Mouse (Mus musculus): ENCODE measurements around the gene Pom121. TPM values are rescaled to one million over a fixed set of nuclear protein-coding genes. Genes with fewer than 3 reads are reported as not detected.

Pom121 gene
- 28.3 and 43.1 TPM in 2 replicates for polyA plus RNA-seq (2012; rRNA removed)

DNA sequence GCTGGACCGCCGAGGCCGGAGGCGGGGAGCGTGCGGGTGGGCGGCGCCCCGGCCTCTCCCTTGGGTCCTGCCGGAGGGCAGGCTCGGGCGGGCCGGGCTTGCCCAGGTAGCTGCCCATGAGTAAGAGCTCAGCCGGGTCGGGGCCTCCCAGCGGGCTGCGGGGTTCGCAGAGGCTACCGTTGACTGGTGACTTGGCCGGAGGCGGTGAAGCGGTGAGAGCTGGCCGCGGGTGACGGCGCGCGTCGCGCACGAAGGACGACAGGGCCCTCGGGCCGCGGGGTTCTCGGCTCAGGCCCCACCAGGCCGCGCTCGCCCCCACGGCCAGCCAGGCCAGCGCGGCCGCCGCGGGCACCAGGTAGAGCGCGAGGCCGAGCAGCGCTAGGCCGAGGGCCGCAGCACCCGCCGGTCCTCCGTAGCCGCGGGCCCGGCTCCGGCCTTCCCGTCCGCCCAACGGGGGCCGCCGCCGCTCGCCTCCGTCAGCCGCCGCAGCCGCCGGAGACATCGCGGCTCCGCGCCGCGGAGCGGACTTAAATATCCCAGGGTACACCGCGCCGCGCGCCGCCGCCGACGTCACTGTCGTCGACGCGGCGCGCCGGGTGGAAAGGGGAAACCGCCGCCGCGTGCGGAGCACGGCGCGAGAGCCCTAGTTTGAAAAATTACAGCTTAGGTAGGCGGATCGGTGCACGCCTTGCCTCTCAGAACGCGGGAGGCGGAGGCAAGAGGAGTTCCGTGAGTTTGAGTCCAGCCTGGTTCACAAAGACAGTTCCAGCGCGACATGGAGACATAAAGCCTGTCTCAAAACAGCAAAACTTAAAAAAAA is at the start of gene Pom121:
TSS of gene Pom121 (minus strand) at position 543 of the 820 bp plus-strand sequence.

DNA sequence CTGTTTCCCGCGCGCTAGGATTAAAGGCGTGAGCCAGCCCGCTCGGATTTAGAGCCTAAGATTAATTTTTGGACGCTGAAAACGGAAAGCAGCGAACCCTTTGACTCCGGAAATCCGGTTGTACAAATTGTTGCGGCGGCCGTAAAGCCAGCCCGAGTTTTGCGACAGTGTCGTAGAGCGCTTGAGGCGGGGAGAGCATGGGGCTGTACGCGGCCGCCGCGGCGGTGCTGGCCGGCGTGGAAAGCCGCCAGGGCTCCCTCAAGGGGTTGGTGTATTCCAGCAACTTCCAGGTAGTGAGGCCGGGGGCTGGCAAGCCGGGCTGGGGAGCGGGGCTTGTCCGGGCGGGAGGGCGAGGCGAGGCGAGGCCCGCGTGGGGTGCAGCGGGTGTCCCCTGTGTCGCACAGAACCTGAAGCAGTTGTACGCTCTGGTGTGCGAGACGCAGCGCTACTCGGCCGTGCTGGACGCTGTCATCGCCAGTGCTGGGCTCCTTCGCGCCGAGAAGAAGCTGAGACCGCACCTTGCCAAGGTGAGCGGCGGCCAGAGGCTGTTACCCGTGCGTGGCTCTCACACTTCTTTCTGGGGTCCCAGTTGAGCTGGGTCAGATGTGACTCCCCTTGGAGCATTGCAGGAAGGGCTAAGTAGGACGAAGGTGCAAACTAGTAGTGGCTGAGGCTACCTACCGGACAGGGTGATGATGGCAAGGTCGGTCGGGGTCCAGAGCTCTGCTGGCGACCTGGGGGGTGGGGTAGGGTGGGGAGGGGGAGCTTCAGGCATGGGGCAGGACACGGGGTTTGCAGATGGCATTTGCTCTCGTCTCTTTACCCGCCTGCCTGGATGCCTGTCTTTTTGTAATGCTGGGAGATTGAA is 24.3 kb downstream of the Pom121 start, which contains the start of gene Nsun5:
TSS of gene Nsun5 (plus strand) at position 167 of the 868 bp plus-strand sequence.

DNA sequence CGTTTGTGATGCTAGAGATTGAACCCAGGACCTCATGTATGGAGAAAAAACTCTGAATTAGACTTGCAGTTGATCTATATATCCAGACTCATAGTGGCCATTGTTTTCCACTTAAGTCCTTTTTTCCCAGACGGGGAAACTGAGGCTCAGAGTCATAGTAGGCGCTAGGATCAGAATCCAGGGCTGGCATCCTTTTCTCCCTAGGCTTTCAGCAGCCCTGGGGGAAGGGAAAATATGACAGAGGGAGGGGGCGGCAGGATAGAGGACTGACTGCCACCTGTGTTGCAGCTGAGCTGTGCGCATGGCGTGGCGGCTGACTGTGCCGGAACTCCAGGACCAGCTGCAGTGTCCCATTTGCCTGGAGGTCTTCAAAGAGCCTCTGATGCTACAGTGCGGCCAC is 41.4 kb downstream of the Pom121 start, which contains the start of gene Trim50:
TSS of gene Trim50 (plus strand) at position 301 of the 400 bp plus-strand sequence.

DNA sequence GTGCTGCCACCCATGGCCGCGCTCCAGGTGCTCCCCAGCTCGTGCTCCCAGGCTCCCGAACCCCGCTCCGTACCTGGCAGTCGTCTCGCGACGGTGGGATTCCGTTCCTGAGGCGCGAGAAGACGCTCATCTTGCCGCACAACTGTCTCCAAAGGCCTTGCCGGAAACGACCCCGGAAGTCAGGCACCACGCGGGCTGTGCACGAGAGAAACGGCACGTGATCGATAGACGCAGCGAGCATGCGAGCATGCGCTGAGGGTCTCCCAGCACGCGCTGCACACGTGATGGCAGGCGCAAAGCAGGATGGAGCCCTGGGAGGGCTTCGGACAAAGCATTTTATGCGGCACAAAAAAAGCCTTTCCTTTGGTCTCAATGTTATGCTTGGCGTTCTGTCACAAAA is 44.5 kb downstream of the Pom121 start, which contains the start of gene Fkbp6:
TSS of gene Fkbp6 (minus strand) at position 183 of the 400 bp plus-strand sequence.

Other genes starting within 250 kb of the Pom121 start
- gene Tbl2, start 244.9 kb downstream of the Pom121 start, polyA plus RNA-seq (2012; rRNA removed) = 18.3 and 18.7 TPM in 2 replicates
- 19.9 and 22.0 TPM in 2 replicates for gene Bcl7b, start 226.3 kb downstream of the Pom121 start, polyA plus RNA-seq (2012; rRNA removed)
- gene Baz1b, start 207.3 kb downstream of the Pom121 start, polyA plus RNA-seq (2012; rRNA removed) = 107 and 146 TPM in 2 replicates
- gene Fzd9, start 143.3 kb downstream of the Pom121 start, polyA plus RNA-seq (2012; rRNA removed) = 9.1 and 9.6 TPM in 2 replicates
- 0.08 and 0.31 TPM in 2 replicates for gene Fkbp6, start 44.5 kb downstream of the Pom121 start, polyA plus RNA-seq (2012; rRNA removed)
- not detected in 2 replicates for gene Trim50, start 41.3 kb downstream of the Pom121 start, polyA plus RNA-seq (2012; rRNA removed)
- gene Nsun5, start 24.6 kb downstream of the Pom121 start, polyA plus RNA-seq (2012; rRNA removed) = 29.4 and 38.3 TPM in 2 replicates
- gene Hip1, start 150.6 kb upstream of the Pom121 start, polyA plus RNA-seq (2012; rRNA removed) = 37.4 and 50.7 TPM in 2 replicates
- not detected in 2 replicates for gene Ccl26, start 169.0 kb upstream of the Pom121 start, polyA plus RNA-seq (2012; rRNA removed)
- gene Ccl24, start 178.5 kb upstream of the Pom121 start, polyA plus RNA-seq (2012; rRNA removed) = 1.1 and 1.9 TPM in 2 replicates
- gene Rhbdd2, start 238.1 kb upstream of the Pom121 start, polyA plus RNA-seq (2012; rRNA removed) = 31.3 and 43.9 TPM in 2 replicates